ENCODE assay signal across 28 mouse cellular contexts in the genomic region with DNA sequence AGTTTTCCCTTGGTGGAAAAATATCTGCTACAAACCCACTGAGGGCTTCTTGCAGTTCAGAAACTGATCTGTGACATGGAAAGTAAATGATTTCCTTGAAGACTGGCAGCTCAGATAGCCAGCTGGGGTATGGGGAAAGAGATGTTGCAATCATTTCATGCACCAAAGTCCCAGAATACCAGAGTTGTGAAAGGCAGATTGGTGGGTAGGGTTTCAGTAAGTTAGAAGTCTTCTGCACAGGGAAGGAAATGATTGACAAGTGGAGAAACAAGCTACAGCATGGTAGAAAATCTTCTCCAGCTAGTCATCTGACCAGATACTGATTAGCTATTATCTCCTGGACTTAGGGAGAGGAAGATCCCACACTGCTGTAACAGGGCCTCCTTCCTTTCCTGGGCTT. TPM values are rescaled to one million over a fixed set of nuclear protein-coding genes. Genes with fewer than 3 reads are reported as not detected.
DNase-seq lines count a peak whose midpoint lies in the region; ATAC-seq lines count a peak whose summit lies in the region.
"Had no signal": no experiment of that assay in that cellular context is flagged by ENCODE, and none has a peak within 500 bp of the region (broad histone marks: within the 10 kb centered on the region; RNA-seq: fewer than 3 reads in every experiment).

No protein-coding gene starts in this region.

- H3K27me3 ChIP-seq in forebrain, embryonic 10.5 days (ENCODE audit: poor library complexity, severe bottlenecking) = no peaks in the 10 kb centered on the region
- 0 out of 2 replicates have a peak, but pooled peaks cover 9% of the 10 kb centered on the region for H3K27me3 ChIP-seq in forebrain, embryonic 13.5 days
- H3K27me3 ChIP-seq in liver, embryonic 16.5 days (ENCODE audit: control insufficient read depth, insufficient read depth, low read depth, low read length) = peaks cover 5% of the 10 kb centered on the region; the same call in 1 of the 2 replicates

- no peak overlapping the region for H3K4me2 ChIP-seq in forebrain, embryonic 13.5 days
- H3K4me2 ChIP-seq in liver, embryonic 16.5 days (ENCODE audit: low read depth, low read length) = no peak overlapping the region
- H3K4me2 ChIP-seq: forebrain, embryonic 12.5 days; hindbrain, embryonic 13.5 days; lung, embryonic 14.5 days had no signal

- no peak overlapping the region for H3K27ac ChIP-seq in forebrain, embryonic 10.5 days
- no peak overlapping the region for H3K27ac ChIP-seq in forebrain, embryonic 13.5 days
- H3K27ac ChIP-seq in liver, embryonic 16.5 days (ENCODE audit: low read length) = no peak overlapping the region
- H3K27ac ChIP-seq: forebrain, embryonic 12.5 days; hindbrain, embryonic 13.5 days; midbrain, embryonic 10.5 days had no signal

- no peaks in the 10 kb centered on the region for H3K36me3 ChIP-seq in forebrain, embryonic 10.5 days (replicated peaks)
- no peaks in the 10 kb centered on the region for H3K36me3 ChIP-seq in forebrain, embryonic 13.5 days (ENCODE audit: poor library complexity, severe bottlenecking)
- H3K36me3 ChIP-seq in liver, embryonic 16.5 days (ENCODE audit: control insufficient read depth, insufficient read depth) = no peaks in the 10 kb centered on the region
- H3K36me3 ChIP-seq: forebrain, embryonic 12.5 days; hindbrain, embryonic 13.5 days; midbrain, embryonic 10.5 days had no signal

- H3K9me3 ChIP-seq in forebrain, embryonic 10.5 days = no peaks in the 10 kb centered on the region
- H3K9me3 ChIP-seq in forebrain, embryonic 13.5 days (replicated peaks) = no peaks in the 10 kb centered on the region
- H3K9me3 ChIP-seq in liver, embryonic 16.5 days (replicated peaks; ENCODE audit: control insufficient read depth, low read length) = no peaks in the 10 kb centered on the region
- H3K9me3 ChIP-seq: forebrain, embryonic 12.5 days; hindbrain, embryonic 13.5 days; midbrain, embryonic 10.5 days had no signal

- peak; percentile 9 for DNase-seq in forebrain, embryonic 10.5 days (ENCODE audit: extremely low spot score, low spot score)
- no peak for DNase-seq in liver
- no peak for DNase-seq in c-Kit-positive CD71-positive TER-119-positive erythroid progenitor cells, embryonic 14.5 days (ENCODE audit: low spot score)
- DNase-seq: B cell, adult 2 months; cerebellum, adult 9-10 months; gastrocnemius, postnatal 36 days; heart, postnatal 36 days; kidney, adult 9 months; lung, embryonic 14.5 days; lung, postnatal 4 days had no signal

- ATAC-seq in forebrain, embryonic 13.5 days = no peak
- peak; percentile 50 for ATAC-seq in liver, embryonic 16.5 days (ENCODE audit: low read depth)
- ATAC-seq in granulocyte monocyte progenitor cell, adult 5-6 weeks (replicated peaks; ENCODE audit: poor library complexity, severe bottlenecking) = peak; percentile 99
- ATAC-seq in monocyte, adult 5-6 weeks (replicated peaks; ENCODE audit: insufficient number of reproducible peaks, low FRiP score, low TSS enrichment, poor library complexity, severe bottlenecking) = no peak
- ATAC-seq: midbrain, embryonic 16.5 days had no signal

- no peak overlapping the region for H3K9ac ChIP-seq in forebrain, embryonic 13.5 days
- no peak overlapping the region for H3K9ac ChIP-seq in liver, embryonic 16.5 days (ENCODE audit: low read depth, low read length)
- H3K9ac ChIP-seq: forebrain, embryonic 12.5 days; hindbrain, embryonic 13.5 days; lung, embryonic 14.5 days had no signal

- no peak overlapping the region for H3K4me3 ChIP-seq in forebrain, embryonic 10.5 days
- H3K4me3 ChIP-seq in forebrain, embryonic 13.5 days = no peak overlapping the region
- H3K4me3 ChIP-seq in liver, embryonic 16.5 days (ENCODE audit: low read depth, low read length) = no peak overlapping the region
- H3K4me3 ChIP-seq: forebrain, embryonic 12.5 days; hindbrain, embryonic 13.5 days; midbrain, embryonic 10.5 days had no signal

- no peaks in the 10 kb centered on the region for H3K4me1 ChIP-seq in forebrain, embryonic 10.5 days
- H3K4me1 ChIP-seq in forebrain, embryonic 13.5 days = no peaks in the 10 kb centered on the region
- H3K4me1 ChIP-seq in liver, embryonic 16.5 days (ENCODE audit: control insufficient read depth, low read depth, low read length) = no peaks in the 10 kb centered on the region
- H3K4me1 ChIP-seq: forebrain, embryonic 12.5 days; hindbrain, embryonic 13.5 days; midbrain, embryonic 10.5 days had no signal

RNA-seq across cellular contexts. Expression of a gene that starts 4.9 kb away (rescaled TPM):
- not detected in 2 replicates for polyA plus RNA-seq in forebrain, embryonic 10.5 days (2016; fragmentation: Nextera tagmentation; extraction: Ambion mirVana)
- not detected in 2 replicates for polyA plus RNA-seq in forebrain, embryonic 13.5 days (2015; fragmentation: Nextera tagmentation; extraction: Ambion mirVana)
- not detected in 2 replicates for polyA plus RNA-seq in liver, embryonic 16.5 days (2015; fragmentation: Nextera tagmentation; extraction: Ambion mirVana)
- not detected in 2 replicates for total RNA-seq in granulocyte monocyte progenitor cell, adult 5-6 weeks (2014; fragmentation: Nextera tagmentation)
- not detected in 2 replicates for total RNA-seq in granulocyte monocyte progenitor cell, adult 5-6 weeks (2017)
- total RNA-seq in monocyte, adult 5-6 weeks (2017) = not detected in 3 replicates
- total RNA-seq: gastrocnemius, adult 18-20 months; gastrocnemius, postnatal 36 days; heart, adult 8-10 months; heart, postnatal 36 days; left cerebral cortex, adult 18-20 months; left cerebral cortex, postnatal 25 days; MEL had no signal
- polyA plus RNA-seq: embryonic facial prominence, embryonic 11.5 days; forebrain, embryonic 12.5 days; heart, embryonic 14.5 days; hindbrain, embryonic 13.5 days; limb, embryonic 14.5 days; lung, embryonic 14.5 days; midbrain, embryonic 10.5 days; midbrain, embryonic 16.5 days; neural tube, embryonic 14.5 days; spleen, adult 2 months had no signal

RNA-seq across cellular contexts. Expression of a gene that starts 11.9 kb away (rescaled TPM):
- polyA plus RNA-seq in forebrain, embryonic 10.5 days (2016; fragmentation: Nextera tagmentation; extraction: Ambion mirVana) = 173 and 181 TPM in 2 replicates
- 194 and 203 TPM in 2 replicates for polyA plus RNA-seq in forebrain, embryonic 13.5 days (2015; fragmentation: Nextera tagmentation; extraction: Ambion mirVana)
- polyA plus RNA-seq in liver, embryonic 16.5 days (2015; fragmentation: Nextera tagmentation; extraction: Ambion mirVana) = 83.5 and 93.1 TPM in 2 replicates
- 132 and 207 TPM in 2 replicates for total RNA-seq in granulocyte monocyte progenitor cell, adult 5-6 weeks (2014; fragmentation: Nextera tagmentation)
- total RNA-seq in granulocyte monocyte progenitor cell, adult 5-6 weeks (2017) = 94.5 and 125 TPM in 2 replicates
- total RNA-seq in monocyte, adult 5-6 weeks (2017) = 34.6 to 75.1 TPM (median 51.6 TPM) in 3 replicates

RNA-seq across cellular contexts. Expression of a gene that starts 21.5 kb away (rescaled TPM):
- polyA plus RNA-seq in forebrain, embryonic 10.5 days (2016; fragmentation: Nextera tagmentation; extraction: Ambion mirVana) = 75.9 and 79.4 TPM in 2 replicates
- polyA plus RNA-seq in forebrain, embryonic 13.5 days (2015; fragmentation: Nextera tagmentation; extraction: Ambion mirVana) = 83.0 and 88.7 TPM in 2 replicates
- polyA plus RNA-seq in liver, embryonic 16.5 days (2015; fragmentation: Nextera tagmentation; extraction: Ambion mirVana) = 23.1 and 23.8 TPM in 2 replicates
- total RNA-seq in granulocyte monocyte progenitor cell, adult 5-6 weeks (2014; fragmentation: Nextera tagmentation) = 21.5 and 24.7 TPM in 2 replicates
- 26.2 and 30.1 TPM in 2 replicates for total RNA-seq in granulocyte monocyte progenitor cell, adult 5-6 weeks (2017)
- total RNA-seq in monocyte, adult 5-6 weeks (2017) = 22.3 to 33.3 TPM (median 24.7 TPM) in 3 replicates

RNA-seq across cellular contexts. Expression of a gene that starts 33.5 kb away (rescaled TPM):
- polyA plus RNA-seq in forebrain, embryonic 10.5 days (2016; fragmentation: Nextera tagmentation; extraction: Ambion mirVana) = 5.9 and 6.6 TPM in 2 replicates
- polyA plus RNA-seq in forebrain, embryonic 13.5 days (2015; fragmentation: Nextera tagmentation; extraction: Ambion mirVana) = 7.7 and 8.5 TPM in 2 replicates
- polyA plus RNA-seq in liver, embryonic 16.5 days (2015; fragmentation: Nextera tagmentation; extraction: Ambion mirVana) = 0.78 and 0.93 TPM in 2 replicates
- total RNA-seq in granulocyte monocyte progenitor cell, adult 5-6 weeks (2014; fragmentation: Nextera tagmentation) = 2.6 and 3.7 TPM in 2 replicates
- total RNA-seq in granulocyte monocyte progenitor cell, adult 5-6 weeks (2017) = 1.5 and 4.9 TPM in 2 replicates
- total RNA-seq in monocyte, adult 5-6 weeks (2017) = 0.11 to 1.3 TPM (median 0.86 TPM) in 3 replicates
- total RNA-seq: MEL had no signal

Comparison
In these comparisons a context has a peak if more than half of its experiments do, and no peak if none do; other contexts are left out.
1. ATAC-seq: peak in liver, embryonic 16.5 days (single experiment) and granulocyte monocyte progenitor cell, adult 5-6 weeks (single experiment); none in forebrain, embryonic 13.5 days (single experiment) and monocyte, adult 5-6 weeks (single experiment).